Mouse (Mus musculus) midbrain, embryonic 10.5 days (tissue): ENCODE measurements around the gene C2cd2l. TPM values are rescaled to one million over a fixed set of nuclear protein-coding genes. Genes with fewer than 3 reads are reported as not detected.
"Not testable (repeated sequence)": the region's sequence is repeated elsewhere in the genome, so short reads cannot be mapped to it uniquely, and the experiment has no call there.

ENCODE experiments used
- DNase-seq: peaks from one replicate; pipeline ENCODE4 v3.0.0-alpha.2; 2017; ENCODE audit warnings: low spot score
- H3K27ac ChIP-seq: fragments of 300-500 bp; sonication (generic); replicated peaks from 2 replicates; pipeline ENCODE4 v1.5.1; 2016; ENCODE audit warnings: mild to moderate bottlenecking
- H3K27me3 ChIP-seq: fragments of 300-500 bp; sonication (generic); 2 replicates; pipeline ENCODE4 v1.6.1; 2016; ENCODE audit warnings: low read depth, mild to moderate bottlenecking; ENCODE audit not compliant: poor library complexity, severe bottlenecking
- H3K36me3 ChIP-seq: fragments of 300-500 bp; sonication (generic); 2 replicates; pipeline ENCODE4 v1.6.1; 2016; ENCODE audit warnings: mild to moderate bottlenecking, moderate library complexity
- H3K4me1 ChIP-seq: fragments of 300-500 bp; sonication (generic); 2 replicates; pipeline ENCODE4 v1.6.1; 2016
- H3K4me3 ChIP-seq: fragments of 300-500 bp; sonication (generic); 2 replicates; pipeline ENCODE4 v1.5.1; 2016; ENCODE audit warnings: mild to moderate bottlenecking, moderate library complexity
- H3K9me3 ChIP-seq: fragments of 300-500 bp; sonication (generic); replicated peaks from 2 replicates; pipeline ENCODE4 v1.6.1; 2016; ENCODE audit warnings: mild to moderate bottlenecking
- WGBS: fragments of 180-500 bp; shearing (Covaris S2); methylation state at CpG from one replicate; pipeline ENCODE4 v1.1.7; 2016; 5-methylcytosine and 5-hydroxymethylcytosine counted together
- polyA plus RNA-seq: library from polyadenylated mRNA; unstranded; fragments of >200 nt; fragmentation: Nextera tagmentation; extraction: Ambion mirVana; gene quantifications from 2 replicates; pipeline ENCODE4 v1.2.1, GENCODE M21; 2016

The C2cd2l gene
- polyA plus RNA-seq, 1 experiment from 2014 or later, result 8.6 TPM

DNA sequence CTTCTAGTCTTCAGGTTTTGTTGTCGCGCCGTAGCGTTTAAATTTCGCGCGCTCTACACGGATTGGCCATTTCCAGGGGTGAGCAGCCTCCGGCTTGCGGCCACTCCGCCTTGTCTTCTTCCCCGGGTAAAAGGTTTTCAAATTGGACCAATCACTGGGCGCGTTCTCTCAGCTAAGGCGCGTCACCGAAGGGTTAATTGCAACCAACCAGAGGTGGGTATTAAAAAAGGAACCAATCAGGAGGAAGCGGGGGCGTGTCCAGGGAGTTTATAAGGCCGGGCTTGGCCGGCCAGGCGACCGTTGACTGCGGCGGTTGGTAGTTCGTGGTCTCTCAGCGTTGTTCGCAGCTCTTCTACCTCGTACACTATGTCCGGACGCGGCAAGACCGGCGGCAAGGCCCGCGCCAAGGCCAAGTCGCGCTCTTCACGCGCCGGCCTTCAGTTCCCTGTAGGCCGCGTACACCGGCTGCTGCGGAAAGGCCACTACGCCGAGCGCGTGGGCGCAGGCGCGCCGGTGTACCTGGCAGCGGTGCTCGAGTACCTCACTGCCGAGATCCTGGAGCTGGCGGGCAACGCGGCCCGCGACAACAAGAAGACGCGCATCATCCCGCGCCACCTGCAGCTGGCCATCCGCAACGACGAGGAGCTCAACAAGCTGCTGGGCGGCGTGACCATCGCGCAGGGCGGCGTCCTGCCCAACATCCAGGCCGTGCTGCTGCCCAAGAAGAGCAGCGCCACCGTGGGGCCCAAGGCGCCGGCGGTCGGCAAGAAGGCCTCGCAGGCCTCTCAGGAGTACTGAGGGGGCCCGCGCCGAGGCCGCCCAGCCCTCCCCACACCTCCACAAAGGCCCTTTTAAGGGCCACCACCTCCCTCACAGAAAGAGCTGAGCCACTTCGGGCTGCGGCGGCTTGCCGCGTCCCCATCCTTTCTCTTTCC lies 14.6 kb upstream of the C2cd2l start, which contains the start of gene H2afx:
Gene H2afx, plus strand, starts transcription at position 299 of the 935 bp plus-strand sequence.
- Histone ChIP-seq H3K4me1 (peaks cover 19% of the 10 kb centered on the region), H3K36me3 (peaks cover 80% of the 10 kb centered on the region), H3K27me3 (no peaks in the 10 kb centered on the region), H3K9me3 (peaks cover 11% of the 10 kb centered on the region; the same call in 1 of the 2 replicates), H3K4me3 (peak within 1 kb of the TSS; percentile 94), H3K27ac (peak within 1 kb of the TSS; percentile 96)
- WGBS, result under 1% methylated on average over 91 of the region's 91 CpGs
- peak; percentile 99 for DNase-seq

DNA sequence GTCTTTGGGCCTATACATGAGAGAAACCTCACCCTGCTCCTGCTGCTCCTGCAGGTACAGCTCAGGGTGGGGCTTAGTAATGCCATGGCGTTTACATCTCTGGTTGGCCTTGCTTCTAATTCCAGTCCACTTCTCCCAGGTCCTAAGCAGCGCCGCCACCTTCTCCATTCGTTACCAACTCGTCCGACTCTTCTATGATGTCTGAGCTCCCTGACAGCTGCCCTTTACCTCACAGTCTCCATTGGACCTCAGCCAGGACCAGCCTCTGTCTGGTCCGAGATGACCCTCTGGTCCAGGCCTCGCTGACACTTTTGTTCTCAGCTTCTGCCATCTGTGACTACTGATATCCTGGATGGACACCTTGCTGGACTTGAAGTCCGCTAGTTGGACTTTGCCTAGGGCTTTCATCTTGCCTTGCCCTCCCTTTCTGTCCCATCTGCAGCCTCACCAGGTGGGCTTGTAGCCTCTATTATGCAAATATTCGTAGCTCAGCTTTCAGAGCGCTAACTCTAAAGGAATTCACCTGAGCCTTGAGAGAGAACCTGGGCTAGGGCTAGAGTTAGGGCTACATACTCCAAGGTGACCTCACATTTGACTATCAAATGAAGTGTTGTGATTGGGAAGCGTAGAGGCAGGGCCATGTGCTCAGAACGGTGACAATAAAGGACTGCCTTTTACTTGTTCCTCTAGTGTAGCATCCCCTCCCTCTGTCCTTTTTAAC lies 13.0 kb upstream of the C2cd2l start:
- H3K4me3 ChIP-seq, result 0 out of 2 replicates have a peak overlapping the region, but pooled peaks have one; percentile 16
- WGBS, result 95% methylated on average over 13 of the region's 13 CpGs
- peak overlapping the region; percentile 96 for H3K27ac ChIP-seq
- H3K4me1 ChIP-seq, result peaks cover 19% of the 10 kb centered on the region
- DNase-seq, result no peak
- H3K36me3 ChIP-seq, result peaks cover 80% of the 10 kb centered on the region
- H3K9me3 ChIP-seq, result peaks cover 11% of the 10 kb centered on the region; the same call in 1 of the 2 replicates
- H3K27me3 ChIP-seq, result no peaks in the 10 kb centered on the region

GRCm38 (mm10) chr9:44330736-44331135 lies 10.7 kb upstream of the C2cd2l start:
- Histone ChIP-seq H3K36me3 (peaks cover 65% of the 10 kb centered on the region), H3K27me3 (no peaks in the 10 kb centered on the region), H3K4me3 (no peak overlapping the region), H3K4me1 (peaks cover 18% of the 10 kb centered on the region), H3K27ac (no peak overlapping the region), H3K9me3 (peaks cover 11% of the 10 kb centered on the region; the same call in 1 of the 2 replicates)
- 95% methylated on average over 6 of the region's 6 CpGs for WGBS
- DNase-seq, result no peak

GRCm38 (mm10) chr9:44327926-44328325 lies 7.8 kb upstream of the C2cd2l start:
- H3K4me1 ChIP-seq, result peaks cover 24% of the 10 kb centered on the region
- peaks cover 52% of the 10 kb centered on the region for H3K36me3 ChIP-seq
- peak overlapping the region; percentile 96 for H3K27ac ChIP-seq
- peak overlapping the region; percentile 78 for H3K4me3 ChIP-seq
- WGBS, result 92% methylated on average over 5 of the region's 5 CpGs
- H3K27me3 ChIP-seq, result no peaks in the 10 kb centered on the region
- no peak for DNase-seq
- 0 out of 2 replicates have a peak, but pooled peaks cover 1% of the 10 kb centered on the region for H3K9me3 ChIP-seq

DNA sequence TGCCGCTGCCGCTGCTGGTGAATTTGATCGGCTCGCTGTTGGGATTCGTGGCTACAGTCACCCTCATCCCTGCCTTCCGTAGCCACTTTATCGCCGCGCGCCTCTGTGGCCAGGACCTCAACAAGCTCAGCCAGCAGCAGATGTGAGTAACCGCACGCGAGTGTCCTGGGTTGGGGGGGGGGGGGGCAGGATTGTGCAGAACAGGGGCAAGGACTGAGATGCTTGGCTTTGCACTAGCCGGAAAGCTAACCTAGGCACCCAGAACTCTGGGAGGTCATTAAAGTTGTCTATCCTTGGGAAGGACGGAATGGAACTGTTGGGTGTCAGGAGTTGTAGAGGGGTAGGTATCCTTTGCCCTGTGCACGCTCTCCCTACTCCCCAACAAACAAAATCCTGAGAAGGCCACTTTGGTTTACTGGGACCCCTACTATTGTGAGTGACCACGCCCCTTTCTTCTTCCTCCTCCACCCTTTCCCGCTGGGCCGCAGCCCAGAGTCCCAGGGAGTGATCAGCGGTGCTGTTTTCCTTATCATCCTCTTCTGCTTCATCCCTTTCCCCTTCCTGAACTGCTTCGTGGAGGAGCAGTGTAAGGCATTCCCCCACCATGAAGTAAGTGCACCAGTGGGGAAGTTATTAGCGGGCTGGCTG lies 7.1 kb upstream of the C2cd2l start:
- Histone ChIP-seq H3K4me3 (peak overlapping the region; percentile 78), H3K36me3 (peaks cover 45% of the 10 kb centered on the region), H3K27ac (peak overlapping the region; percentile 96), H3K27me3 (no peaks in the 10 kb centered on the region), H3K4me1 (peaks cover 24% of the 10 kb centered on the region), H3K9me3 (no peaks in the 10 kb centered on the region)
- no peak for DNase-seq
- WGBS, result under 1% methylated on average over 22 of the region's 22 CpGs

- Histone ChIP-seq H3K36me3 (peaks cover 38% of the 10 kb centered on the region), H3K27ac (peak overlapping the region; percentile 96), H3K4me3 (peak overlapping the region; percentile 78), H3K27me3 (no peaks in the 10 kb centered on the region), H3K9me3 (no peaks in the 10 kb centered on the region), H3K4me1 (peaks cover 24% of the 10 kb centered on the region)
- WGBS, result under 1% methylated on average over 38 of the region's 38 CpGs
- peak; percentile 80 for DNase-seq
Measured at GRCm38 (mm10) chr9:44326371-44327063, 6.4 kb upstream of the C2cd2l start.

DNA sequence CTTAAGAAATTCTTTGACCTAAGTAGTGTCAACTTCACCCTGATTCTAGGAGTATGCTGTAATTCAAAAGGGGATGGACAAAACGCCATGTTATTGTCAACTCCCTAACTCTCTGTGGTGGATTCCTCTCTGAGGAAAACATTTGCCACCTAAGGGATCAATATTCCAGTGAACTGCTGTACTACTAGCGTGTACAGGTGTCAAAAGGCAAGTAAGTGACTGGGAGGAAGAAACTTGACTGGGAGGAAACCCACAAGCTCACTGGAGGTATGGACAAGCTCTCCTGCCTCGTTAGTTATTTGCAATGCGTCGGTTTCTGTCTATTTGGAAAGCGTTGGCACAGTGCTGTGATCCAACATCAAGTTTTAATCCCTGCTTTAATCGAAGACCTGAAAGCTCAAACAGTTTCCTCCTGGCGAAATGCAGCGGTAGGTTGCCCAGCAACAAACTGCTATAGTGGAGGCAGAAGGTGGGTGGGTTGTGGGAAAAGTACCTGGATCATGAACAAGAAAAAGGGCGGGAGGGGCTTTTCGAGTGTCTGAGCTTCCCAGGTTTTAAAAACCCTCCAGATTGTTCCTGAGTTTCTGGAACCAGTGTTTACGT lies 5.8 kb upstream of the C2cd2l start, which contains the start of gene Dpagt1:
Gene Dpagt1, plus strand, starts transcription at position 252 of the 603 bp plus-strand sequence.
- no peak for DNase-seq
- no peaks in the 10 kb centered on the region for H3K9me3 ChIP-seq
- 8% methylated on average over 12 of the region's 12 CpGs for WGBS
- peak within 1 kb of the TSS; percentile 96 for H3K27ac ChIP-seq
- no peaks in the 10 kb centered on the region for H3K27me3 ChIP-seq
- H3K36me3 ChIP-seq, result peaks cover 31% of the 10 kb centered on the region
- H3K4me3 ChIP-seq, result peak within 1 kb of the TSS; percentile 78
- H3K4me1 ChIP-seq, result peaks cover 26% of the 10 kb centered on the region

- peaks cover 25% of the 10 kb centered on the region for H3K36me3 ChIP-seq
- H3K9me3 ChIP-seq, H3K27me3 ChIP-seq, DNase-seq: not testable (repeated sequence)
- peak overlapping the region; percentile 78; the same call in 1 of the 2 replicates for H3K4me3 ChIP-seq
- H3K4me1 ChIP-seq, result peaks cover 32% of the 10 kb centered on the region
- H3K27ac ChIP-seq, result peak overlapping the region; percentile 96; the same call in 1 of the 2 replicates
- WGBS, result 73% methylated on average over 7 of the region's 8 CpGs
Measured at GRCm38 (mm10) chr9:44325032-44325767, 5.1 kb upstream of the C2cd2l start.

DNA sequence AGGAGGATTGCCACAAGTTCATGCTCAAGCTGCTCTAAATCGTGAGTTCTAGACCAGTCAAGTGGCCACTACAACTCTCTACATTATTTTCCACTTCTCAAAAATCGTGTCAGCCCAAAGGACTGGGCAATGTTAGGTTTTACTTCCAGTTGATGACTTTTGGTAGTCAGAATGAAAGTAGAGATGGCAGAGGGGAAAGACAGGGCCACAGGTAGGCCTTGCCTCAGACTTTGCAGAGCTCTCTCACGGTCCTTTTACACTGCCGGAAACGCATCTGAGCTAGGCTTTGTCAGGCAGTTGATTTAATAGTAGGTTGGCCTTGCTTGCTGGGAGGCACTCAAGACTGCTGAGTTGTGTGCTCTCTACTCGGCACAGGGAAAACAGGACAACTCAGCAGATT lies 4.1 kb upstream of the C2cd2l start:
- Histone ChIP-seq H3K36me3 (peaks cover 14% of the 10 kb centered on the region), H3K4me3 (no peak overlapping the region), H3K27ac (0 out of 2 replicates have a peak overlapping the region, but pooled peaks have one; percentile 13), H3K9me3 (no peaks in the 10 kb centered on the region), H3K27me3 (no peaks in the 10 kb centered on the region), H3K4me1 (peaks cover 38% of the 10 kb centered on the region)
- no peak for DNase-seq
- WGBS, result 85% methylated on average over 6 of the region's 6 CpGs

DNA sequence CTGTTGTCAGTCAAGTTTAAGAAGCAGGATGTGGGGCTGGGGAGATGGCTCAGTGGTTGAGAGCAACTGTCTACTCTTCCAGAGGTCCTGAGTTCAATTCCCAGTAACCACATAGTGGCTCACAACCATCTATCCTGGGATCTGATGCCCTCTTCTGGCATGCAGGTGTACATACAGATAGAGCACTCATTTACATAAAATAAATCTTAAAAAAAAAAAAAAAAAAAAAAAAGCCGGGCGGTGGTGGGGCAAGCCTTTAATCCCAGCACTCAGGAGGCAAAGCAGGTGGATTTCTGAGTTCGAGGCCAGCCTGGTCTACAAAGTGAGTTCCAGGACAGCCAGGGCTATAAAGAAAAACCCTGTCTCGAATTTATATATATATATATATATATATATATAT lies 3.6 kb upstream of the C2cd2l start:
- not testable (repeated sequence) for H3K9me3 ChIP-seq, H3K4me3 ChIP-seq, DNase-seq, H3K27ac ChIP-seq, H3K27me3 ChIP-seq, H3K36me3 ChIP-seq
- WGBS, result 85% methylated on average over 3 of the region's 4 CpGs
- H3K4me1 ChIP-seq, result peaks cover 43% of the 10 kb centered on the region

GRCm38 (mm10) chr9:44320799-44321133 lies 681 bp upstream of the C2cd2l start:
- Histone ChIP-seq H3K4me1 (peaks cover 45% of the 10 kb centered on the region), H3K27ac (peak overlapping the region; percentile 83), H3K27me3 (peaks cover 10% of the 10 kb centered on the region; the same call in 1 of the 2 replicates), H3K36me3 (peaks cover 19% of the 10 kb centered on the region), H3K4me3 (peak overlapping the region; percentile 84), H3K9me3 (no peaks in the 10 kb centered on the region)
- DNase-seq, result no peak
- 26% methylated on average over 6 of the region's 6 CpGs for WGBS
